Mouse (Mus musculus) brain, embryonic 14.5 days (tissue): ENCODE measurements around the gene Celsr1. TPM values are rescaled to one million over a fixed set of nuclear protein-coding genes. Genes with fewer than 3 reads are reported as not detected.
A peak's percentile ranks its signal among the peaks of the same experiment; 100 is the strongest.

Experiments
- DNase-seq: peaks from one replicate; pipeline ENCODE4 v3.0.0-alpha.2; 2011; ENCODE audit warnings: low read depth
- CTCF ChIP-seq: fragments of 200-500 bp; IDR thresholded peaks from 2 replicates; pipeline ENCODE4 v1.5.1; 2012; ENCODE audit warnings: inconsistent platforms, mild to moderate bottlenecking, moderate library complexity, borderline replicate concordance; ENCODE audit not compliant: insufficient read depth, insufficient read length; ENCODE audit errors: extremely low read depth
- POLR2A ChIP-seq: fragments of 200-500 bp; IDR thresholded peaks from 2 replicates; pipeline ENCODE4 v1.6.1; 2012; ENCODE audit warnings: mild to moderate bottlenecking, inconsistent platforms, borderline replicate concordance; ENCODE audit not compliant: poor library complexity, insufficient read depth, insufficient read length, severe bottlenecking; ENCODE audit errors: extremely low read depth
- polyA plus RNA-seq: library from polyadenylated mRNA; depleted of rRNA; stranded (reverse); fragments of >200 nt; gene quantifications from 2 replicates; pipeline ENCODE4 v1.2.3, GENCODE M21; 2012

Celsr1 gene
- polyA plus RNA-seq, 1 experiment, result 17.6 TPM

DNA sequence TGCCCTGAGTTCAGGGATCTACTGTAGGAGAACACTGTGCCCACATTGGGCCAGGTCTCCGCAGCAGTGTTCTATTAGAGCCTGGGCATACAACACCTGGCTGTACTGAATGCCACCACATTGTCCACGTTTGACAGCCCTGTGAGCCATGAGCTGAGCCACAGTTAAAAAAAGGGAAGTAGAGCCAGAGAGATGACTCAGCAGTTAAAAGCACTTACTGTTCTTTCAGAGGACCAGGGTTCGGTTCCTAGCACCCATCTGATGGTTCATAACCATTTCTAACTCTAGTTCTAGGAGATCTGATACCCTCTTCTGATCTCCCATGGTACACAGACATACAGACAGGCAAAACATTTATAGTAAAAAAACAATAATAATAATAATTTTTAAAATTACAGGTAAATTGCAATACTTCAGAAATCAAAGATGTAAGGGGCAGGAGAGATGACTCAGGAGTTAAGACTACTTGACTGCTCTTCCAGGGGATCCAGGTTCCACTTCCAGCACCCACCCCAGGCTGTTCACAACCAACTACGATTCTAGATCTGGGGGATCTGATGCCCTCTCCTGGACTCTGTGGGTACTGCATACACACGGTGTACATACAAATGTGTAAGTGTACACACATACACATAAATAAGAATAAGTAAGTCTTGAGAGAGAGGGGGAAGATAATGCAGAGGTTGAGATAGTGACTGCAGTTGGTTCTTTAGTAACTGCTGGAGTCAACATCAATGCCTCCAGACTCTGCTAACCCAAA, 14.6 kb downstream of the Celsr1 start:
- TF ChIP-seq POLR2A (no peak), CTCF (peak; percentile 41; the same call in 1 of the 2 replicates)
- no peak for DNase-seq

DNA sequence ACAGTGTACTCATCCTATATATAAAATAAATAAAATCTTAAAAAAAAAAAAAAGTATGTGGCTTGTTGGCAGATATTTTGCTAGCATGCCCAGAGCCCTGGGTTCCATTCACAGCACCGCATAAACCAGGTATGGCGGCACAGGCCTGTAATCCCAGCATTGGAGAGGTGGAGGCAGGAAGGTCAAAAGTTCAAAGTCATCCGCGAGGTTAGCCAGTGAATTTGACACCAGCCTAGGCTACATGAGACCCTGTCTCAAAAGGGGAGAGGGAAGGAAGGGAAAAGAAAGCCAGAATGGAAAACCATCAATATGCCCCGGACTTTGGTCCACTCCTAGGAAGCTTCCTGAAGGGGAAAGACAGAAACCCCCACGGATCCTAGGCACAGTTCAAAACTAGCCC, 16.2 kb downstream of the Celsr1 start:
- no peak for TF ChIP-seq POLR2A
- no peak for TF ChIP-seq CTCF
- no peak for DNase-seq

DNA sequence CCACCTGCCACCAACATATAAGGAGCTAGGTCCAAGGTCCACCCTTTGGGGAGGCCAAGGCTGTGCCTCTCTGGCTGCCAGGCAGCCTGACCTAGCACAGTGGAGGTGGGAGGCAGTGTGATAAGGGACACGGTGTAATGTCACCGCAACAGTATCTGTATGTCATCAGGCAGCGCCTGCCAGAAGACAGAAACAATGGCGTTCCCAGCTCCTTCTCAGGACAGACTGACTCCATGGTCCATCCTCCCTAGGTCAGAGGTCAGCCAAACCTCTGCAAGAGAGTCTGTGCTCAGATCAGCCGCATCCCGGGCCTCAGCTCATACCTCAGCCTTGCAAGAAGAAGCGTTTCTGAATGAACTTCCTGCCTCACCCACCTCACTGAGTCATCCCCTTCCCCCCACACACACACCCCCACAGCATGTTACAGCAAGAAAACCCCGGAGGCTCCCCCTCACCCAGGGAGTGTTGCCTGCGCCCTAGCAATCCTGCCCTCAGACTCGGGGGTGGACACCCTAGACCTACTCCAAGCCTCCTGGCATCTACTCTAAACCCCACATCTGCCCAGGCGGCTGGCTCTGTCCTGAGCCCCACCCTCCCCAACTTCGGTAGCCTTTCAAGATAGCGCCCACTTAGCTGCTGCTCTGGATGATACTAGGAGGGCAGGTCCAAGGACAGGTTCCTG, 17.6 kb downstream of the Celsr1 start:
- DNase-seq, result no peak
- TF ChIP-seq CTCF (no peak), POLR2A (no peak)

DNA sequence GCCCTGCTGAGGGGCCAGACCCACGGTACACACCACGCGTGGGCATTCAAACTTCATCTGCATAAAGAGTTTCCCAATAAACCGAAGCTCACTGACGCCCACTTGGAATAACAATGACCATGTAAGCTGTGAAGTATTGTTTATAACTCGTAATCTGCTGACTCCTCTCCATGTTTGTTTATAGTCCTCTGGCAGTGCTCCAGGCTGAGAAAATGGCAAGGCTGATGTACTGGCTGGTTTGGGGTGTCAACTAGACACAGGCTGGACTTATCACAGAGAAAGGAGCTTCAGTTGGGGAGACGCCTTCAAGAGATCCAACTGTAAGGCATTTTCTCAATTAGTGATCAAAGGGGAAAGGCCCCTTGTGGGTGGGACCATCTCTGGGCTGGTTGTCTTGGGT, 18.6 kb downstream of the Celsr1 start:
- TF ChIP-seq CTCF (no peak), POLR2A (no peak)
- DNase-seq, result no peak

DNA sequence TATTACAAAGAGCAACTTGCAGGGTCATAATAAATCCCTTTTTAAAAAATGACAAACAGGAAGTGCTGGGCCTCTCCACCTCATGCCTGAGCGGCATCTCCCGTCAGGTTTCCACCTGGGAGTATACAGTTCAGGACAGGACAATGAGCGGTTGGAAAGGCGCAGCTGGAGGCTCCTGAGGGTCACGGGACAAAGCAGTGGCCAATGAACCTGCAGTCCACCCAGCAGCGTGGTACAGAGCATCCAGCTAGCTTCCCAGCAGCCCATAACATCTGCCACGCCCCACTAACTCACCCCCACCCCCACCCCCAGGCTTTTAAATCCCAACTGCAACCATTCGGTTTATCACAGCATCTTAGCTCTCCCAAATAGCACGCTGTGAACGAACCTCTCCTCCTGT, 19.9 kb downstream of the Celsr1 start:
- TF ChIP-seq CTCF (no peak), POLR2A (no peak)
- no peak for DNase-seq

DNA sequence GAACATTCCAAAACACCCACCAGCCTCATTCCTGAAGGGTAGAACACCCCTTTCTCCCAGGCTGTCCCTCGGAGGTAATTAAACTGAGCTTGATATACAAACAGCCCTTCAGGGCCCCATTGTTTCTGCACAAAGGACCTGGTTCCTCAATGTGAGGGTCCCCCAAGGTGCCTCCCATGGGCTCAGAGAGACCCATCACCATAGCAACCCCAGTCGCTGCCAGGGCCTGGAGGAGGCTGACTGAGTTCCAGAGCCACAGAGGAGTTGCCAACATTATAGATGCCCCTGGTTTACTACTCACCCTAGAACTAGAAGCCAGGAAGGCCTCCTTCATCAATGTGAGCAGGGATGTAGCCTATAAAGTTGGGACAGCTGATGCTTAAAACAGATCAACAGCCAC, 20.4 kb downstream of the Celsr1 start:
- no peak for TF ChIP-seq POLR2A
- DNase-seq, result peak; percentile 87

DNA sequence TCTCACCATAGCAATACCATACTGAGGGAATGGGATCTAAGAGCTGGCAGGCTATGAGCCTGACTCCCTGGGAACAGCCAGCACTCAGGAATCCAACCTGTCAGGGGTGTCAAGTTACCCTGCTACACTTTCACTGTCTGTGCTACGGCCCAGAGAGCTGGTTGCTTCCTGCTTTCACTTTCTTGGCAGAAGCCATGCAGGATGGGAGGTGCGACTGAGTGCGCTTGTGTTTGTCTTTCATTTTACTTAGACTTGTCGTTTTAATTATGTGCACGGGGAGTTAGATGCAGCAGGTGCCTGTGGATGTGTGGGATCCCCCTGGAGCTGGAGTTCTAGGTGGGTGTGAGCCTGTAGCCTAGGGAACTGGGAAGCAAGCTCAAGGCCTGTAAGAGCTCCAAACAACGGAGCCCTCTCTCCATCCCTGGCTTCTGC, 25.9 kb downstream of the Celsr1 start:
- TF ChIP-seq CTCF, result no peak
- no peak for TF ChIP-seq POLR2A
- DNase-seq, result peak; percentile 72

DNA sequence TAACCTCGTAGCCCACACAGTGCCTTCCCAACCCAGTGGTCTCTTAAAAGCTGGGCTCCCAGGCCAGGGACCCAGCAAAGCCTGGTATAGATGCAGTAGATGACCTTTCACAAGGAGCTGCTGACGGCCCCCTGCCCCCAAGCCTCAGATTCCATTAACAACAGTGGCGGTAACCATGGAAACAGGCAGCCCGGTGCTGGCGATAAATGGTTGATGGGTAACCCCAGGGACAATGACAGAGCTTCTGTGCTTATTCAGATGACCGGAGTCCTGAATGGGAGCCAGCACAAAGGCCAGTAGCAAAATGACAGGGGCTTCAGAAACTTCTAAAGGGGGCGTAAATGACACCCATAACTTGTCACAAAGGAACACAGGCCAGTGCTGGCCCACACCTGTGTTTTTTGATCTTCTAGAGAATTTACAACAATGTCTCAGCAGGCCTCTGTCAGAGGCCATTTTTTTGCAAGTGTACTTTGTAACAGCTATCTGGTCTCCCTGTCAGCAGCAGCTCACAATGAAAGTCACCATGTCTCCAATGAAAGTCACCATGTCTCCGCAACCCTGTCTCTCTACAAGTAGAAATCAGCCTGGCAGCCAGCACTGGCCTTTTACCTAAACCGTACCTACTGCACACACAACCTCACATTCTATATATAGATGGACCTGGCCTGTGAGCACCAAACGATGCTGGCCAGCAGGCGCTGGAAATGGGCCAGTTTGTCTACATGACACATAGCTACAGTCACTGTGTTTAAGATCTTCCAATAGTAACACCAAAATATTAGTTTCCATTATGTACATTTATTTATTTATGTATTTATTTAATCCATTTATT, 27.7 kb downstream of the Celsr1 start:
- DNase-seq, result peak; percentile 91
- TF ChIP-seq CTCF (no peak), POLR2A (no peak)

DNA sequence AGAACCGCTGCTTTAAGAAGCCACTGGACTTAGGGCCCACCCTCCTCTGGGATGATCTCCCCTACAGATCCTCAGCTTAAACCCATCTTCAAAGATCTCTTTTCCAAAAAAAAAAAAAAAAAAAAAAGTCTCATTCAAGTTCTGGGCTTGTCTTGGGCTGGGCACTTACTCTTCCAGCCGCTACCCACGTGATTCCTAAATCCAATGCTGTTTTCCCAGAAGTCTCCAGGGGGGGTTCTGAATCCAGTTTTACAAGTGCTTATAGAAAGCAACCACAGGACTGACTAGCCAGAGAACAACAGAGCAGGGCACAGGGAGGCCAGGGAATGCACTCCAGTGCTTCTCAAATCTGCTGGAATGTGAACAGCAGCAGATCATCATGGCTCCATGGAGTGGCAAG, 29.5 kb downstream of the Celsr1 start:
- TF ChIP-seq CTCF (no peak), POLR2A (no peak)
- DNase-seq, result no peak

DNA sequence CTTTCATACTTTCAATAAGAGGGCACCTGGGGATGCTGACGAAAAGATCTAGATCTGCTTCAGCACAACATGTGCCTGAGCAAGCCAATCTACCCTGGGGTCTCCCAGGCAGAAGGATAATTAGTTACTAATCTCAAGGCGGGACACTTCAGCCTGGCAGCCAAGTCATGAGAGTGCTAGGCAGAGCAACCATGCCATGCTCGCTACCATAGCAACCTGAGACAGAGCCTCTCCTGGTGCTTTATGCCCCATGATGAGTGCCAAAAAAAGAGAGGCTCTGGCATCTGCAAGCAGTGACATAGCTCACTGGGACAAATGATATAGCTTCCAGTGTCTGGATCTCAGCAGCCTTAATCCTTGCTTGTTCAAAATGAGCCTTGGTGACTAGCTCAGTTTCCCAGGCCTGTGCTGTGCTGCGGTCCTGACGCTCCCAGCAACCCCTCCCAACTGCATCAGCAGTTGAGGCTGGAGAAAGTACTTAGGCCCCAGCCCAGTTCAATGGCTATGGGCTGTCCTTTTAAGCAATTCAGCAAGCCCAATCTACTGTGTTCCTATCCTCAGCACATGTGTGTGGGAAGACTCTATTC, 32.8 kb downstream of the Celsr1 start:
- TF ChIP-seq POLR2A (no peak), CTCF (no peak)
- peak; percentile 98 for DNase-seq

DNA sequence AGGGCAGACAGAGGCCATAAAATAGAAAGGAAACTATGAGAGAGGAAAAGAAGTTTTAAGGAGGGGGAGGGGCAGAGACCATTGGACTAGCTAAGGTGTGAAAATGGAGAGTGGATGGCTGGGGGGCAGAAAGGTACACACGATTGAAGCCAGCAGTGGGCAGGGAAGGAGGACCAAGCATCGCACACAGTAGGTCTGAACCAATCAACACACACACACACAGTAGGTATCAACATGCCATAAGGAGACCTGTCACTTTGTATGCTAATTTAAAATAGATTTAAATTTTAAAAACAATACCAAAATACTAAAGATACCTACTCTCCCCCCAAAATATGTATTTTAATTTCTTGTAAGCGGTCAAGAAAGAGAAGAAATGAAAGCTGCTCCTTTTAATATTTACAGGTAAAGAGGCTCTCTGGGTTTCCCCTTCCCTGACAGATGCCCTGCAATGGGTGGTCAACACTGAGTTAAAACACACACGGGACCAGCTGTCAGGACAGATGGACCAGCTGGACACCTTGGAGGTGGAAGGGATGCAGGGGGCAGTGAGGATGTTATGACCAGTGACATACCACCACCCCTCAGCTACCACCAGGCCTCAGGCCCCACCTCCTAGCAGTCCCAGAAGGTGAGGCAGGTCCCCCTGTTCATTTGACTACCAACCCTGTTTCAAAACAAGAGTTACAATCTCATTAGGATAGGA, 34.9 kb downstream of the Celsr1 start:
- DNase-seq, result no peak
- TF ChIP-seq POLR2A (no peak), CTCF (no peak)

DNA sequence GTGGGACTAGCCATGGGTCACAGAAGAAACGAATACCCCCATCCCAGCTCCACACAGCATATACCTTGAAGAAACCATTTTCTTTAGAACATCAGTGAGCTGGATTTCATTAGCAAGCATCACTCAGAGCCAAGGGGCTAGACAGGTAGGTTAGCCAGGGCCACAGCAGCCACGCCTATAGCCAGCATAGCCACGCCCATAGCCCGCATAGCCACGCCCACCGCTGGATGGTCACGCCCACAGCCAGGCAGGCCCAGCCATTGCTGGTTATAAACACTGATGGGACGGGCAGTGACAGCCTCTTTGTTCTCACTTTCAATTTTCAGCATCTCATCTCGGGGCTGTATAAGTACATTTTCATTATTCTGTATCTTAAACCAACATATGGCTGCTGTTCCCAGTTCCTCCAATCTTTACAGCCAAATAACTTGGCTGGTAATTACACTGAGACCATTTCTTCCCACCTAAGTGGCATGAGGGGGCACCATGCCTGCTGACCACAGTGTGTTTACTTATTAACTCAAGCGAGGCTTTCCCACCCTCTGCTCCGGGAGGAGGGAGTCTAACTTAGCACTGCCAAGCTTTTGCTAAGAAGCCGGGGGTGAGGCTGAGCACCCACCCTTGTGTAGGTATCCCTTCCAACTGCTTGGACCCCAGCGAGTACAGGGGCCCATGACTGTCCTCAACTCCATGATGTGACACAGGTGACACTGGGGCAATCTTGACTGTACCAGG, 37.4 kb downstream of the Celsr1 start:
- no peak for DNase-seq
- no peak for TF ChIP-seq POLR2A
- no peak for TF ChIP-seq CTCF

DNA sequence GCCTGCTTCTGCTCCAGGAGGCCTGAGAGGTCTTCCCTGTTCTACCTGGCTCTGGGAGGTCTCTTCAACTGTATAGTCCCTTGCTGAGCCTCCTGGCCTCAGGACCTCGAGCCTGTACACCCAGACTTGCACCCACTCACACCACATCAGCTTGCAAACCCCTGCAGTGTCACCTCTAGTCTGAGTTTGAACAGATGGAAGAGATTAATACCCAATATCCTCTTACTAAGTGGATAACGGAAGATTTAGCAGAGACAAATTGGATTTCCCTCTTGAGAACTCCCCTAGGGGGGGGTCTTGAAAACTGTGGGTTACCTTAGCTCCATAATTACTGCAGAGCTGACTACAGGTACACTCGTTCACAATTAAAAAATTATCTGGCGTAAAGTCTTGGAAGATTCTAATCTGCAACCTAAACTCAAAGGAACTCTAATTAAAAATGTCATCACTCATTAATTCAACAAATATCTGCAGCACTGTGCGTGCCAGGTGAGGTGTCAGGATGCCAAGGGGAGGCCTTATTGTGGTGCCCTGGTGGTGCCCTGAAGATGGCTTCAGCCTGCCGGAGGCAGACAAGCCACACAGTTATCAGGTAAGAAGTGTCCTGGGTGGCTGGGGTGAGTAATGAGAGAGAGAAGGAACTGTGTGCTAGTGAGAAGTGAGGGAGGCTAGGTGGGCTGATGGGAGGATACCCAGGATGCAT, 38.5 kb downstream of the Celsr1 start:
- no peak for TF ChIP-seq CTCF
- no peak for TF ChIP-seq POLR2A
- no peak for DNase-seq
